Mouse (Mus musculus) G1E (cell line): ENCODE results near the gene Pkmyt1. TPM values are rescaled to one million over a fixed set of nuclear protein-coding genes. Genes with fewer than 3 reads are reported as not detected.

Experiments
- ATAC-seq: 2 replicates; pipeline ENCODE4 v1.8.0; 2016; ENCODE audit warnings: mild to moderate bottlenecking; ENCODE audit not compliant: insufficient number of reproducible peaks, poor library complexity, low FRiP score, severe bottlenecking; ENCODE audit errors: extremely low read depth
- DNase-seq: peaks from one replicate; pipeline ENCODE4 v3.0.0; 2012; ENCODE audit warnings: low spot score
- H3K27me3 ChIP-seq: 2 replicates; pipeline ENCODE4 v1.6.1; 2012; ENCODE audit warnings: mild to moderate bottlenecking, low read length, inconsistent platforms; ENCODE audit not compliant: insufficient read depth
- H3K36me3 ChIP-seq: replicated peaks from 2 replicates; pipeline ENCODE3; 2012; ENCODE audit warnings: mild to moderate bottlenecking, inconsistent platforms
- H3K4me1 ChIP-seq: 2 replicates; pipeline ENCODE4 v1.6.1; 2012; ENCODE audit warnings: low read depth, low read length, inconsistent platforms, mixed read lengths; ENCODE audit not compliant: insufficient read depth
- H3K4me3 ChIP-seq: 2 replicates; pipeline ENCODE4 v1.5.1; 2012; ENCODE audit warnings: low read depth, mild to moderate bottlenecking, inconsistent platforms, low read length, moderate library complexity, mixed read lengths
- H3K9me3 ChIP-seq: replicated peaks from 2 replicates; pipeline ENCODE4 v1.6.1; 2012; ENCODE audit warnings: inconsistent platforms
- CTCF ChIP-seq: IDR thresholded peaks from 2 replicates; pipeline ENCODE4 v1.5.1; 2012; ENCODE audit warnings: low read depth, low read length, inconsistent platforms, mixed read lengths
- GATA1 ChIP-seq: IDR thresholded peaks from 2 replicates; pipeline ENCODE4 v1.6.1; 2012; ENCODE audit warnings: borderline replicate concordance, low read length, inconsistent platforms, mixed read lengths
- GATA2 ChIP-seq: IDR thresholded peaks from 2 replicates; pipeline ENCODE4 v1.6.1; 2012; ENCODE audit warnings: low read depth, low read length, inconsistent platforms, borderline replicate concordance
- POLR2AphosphoS5 ChIP-seq: IDR thresholded peaks from 2 replicates; pipeline ENCODE4 v1.6.1; 2012; ENCODE audit warnings: low read depth, low read length, inconsistent platforms; ENCODE audit not compliant: insufficient replicate concordance
- TAL1 ChIP-seq: conservative IDR thresholded peaks from 2 replicates; pipeline ENCODE4 v1.6.1; 2012; ENCODE audit warnings: low read depth, low read length, inconsistent platforms, mixed read lengths
- polyA plus RNA-seq: library from polyadenylated mRNA; stranded (reverse); fragments of >175 nt; gene quantifications from 2 replicates; pipeline ENCODE4 v1.2.3, GENCODE M21; 2012
- total RNA-seq, 2 experiments: library from RNA; stranded (forward) in 1 of 2; stranded (reverse) in 1 of 2; fragments of 200-1000 nt in 1 of 2; fragments of >200 nt in 1 of 2; fragmentation: Nextera tagmentation in 1 of 2; gene quantifications; 2 replicates each; pipeline ENCODE4 v1.2.3; 2014 to 2017

Pkmyt1 gene
- total and polyA plus RNA-seq, 3 experiments, result 10.8 to 125 (median 33.5) TPM

- TF ChIP-seq POLR2AphosphoS5 (no peak), CTCF (no peak), GATA2 (no peak)
- H3K36me3 ChIP-seq, result no peaks in the 10 kb centered on the region
- H3K27me3 ChIP-seq, result peaks cover 64% of the 10 kb centered on the region
- peaks cover 16% of the 10 kb centered on the region for H3K4me1 ChIP-seq
- H3K4me3 ChIP-seq, result no peak overlapping the region
- no peak for DNase-seq
- ATAC-seq, result no peak
- no peaks in the 10 kb centered on the region for H3K9me3 ChIP-seq
Observed at GRCm38 (mm10) chr17:23695801-23696200, 30.3 kb upstream of the Pkmyt1 start.

- ATAC-seq (no peak), DNase-seq (peak; percentile 17)
- Histone ChIP-seq H3K36me3 (no peaks in the 10 kb centered on the region), H3K9me3 (no peaks in the 10 kb centered on the region), H3K27me3 (peaks cover 65% of the 10 kb centered on the region), H3K4me1 (peaks cover 16% of the 10 kb centered on the region), H3K4me3 (peak overlapping the region; percentile 75)
- TF ChIP-seq GATA2 (no peak), CTCF (no peak), GATA1 (no peak)
Observed at GRCm38 (mm10) chr17:23699131-23700077, 26.7 kb upstream of the Pkmyt1 start.

GRCm38 (mm10) chr17:23700079-23700478, 26.1 kb upstream of the Pkmyt1 start:
- H3K27me3 ChIP-seq, result peaks cover 62% of the 10 kb centered on the region
- H3K36me3 ChIP-seq, result no peaks in the 10 kb centered on the region
- peaks cover 16% of the 10 kb centered on the region for H3K4me1 ChIP-seq
- DNase-seq, result peak; percentile 89
- ATAC-seq, result peak; percentile 100
- H3K4me3 ChIP-seq, result peak overlapping the region; percentile 75
- no peaks in the 10 kb centered on the region for H3K9me3 ChIP-seq
- TF ChIP-seq GATA2 (no peak), CTCF (no peak), POLR2AphosphoS5 (no peak), TAL1 (no peak)

GRCm38 (mm10) chr17:23703301-23703700, 22.8 kb upstream of the Pkmyt1 start:
- Histone ChIP-seq H3K4me3 (no peak overlapping the region), H3K27me3 (peaks cover 49% of the 10 kb centered on the region), H3K9me3 (no peaks in the 10 kb centered on the region), H3K4me1 (peaks cover 17% of the 10 kb centered on the region), H3K36me3 (no peaks in the 10 kb centered on the region)
- DNase-seq, result no peak
- no peak for ATAC-seq
- no peak for TF ChIP-seq GATA1
- no peak for TF ChIP-seq GATA2
- TF ChIP-seq POLR2AphosphoS5, result no peak

- no peak for TF ChIP-seq GATA2
- TF ChIP-seq TAL1, result no peak
- no peak for TF ChIP-seq POLR2AphosphoS5
- no peak for TF ChIP-seq GATA1
- no peak for TF ChIP-seq CTCF
- H3K9me3 ChIP-seq, result no peaks in the 10 kb centered on the region
- DNase-seq (no peak), ATAC-seq (no peak)
- H3K36me3 ChIP-seq, result no peaks in the 10 kb centered on the region
- H3K27me3 ChIP-seq, result peaks cover 39% of the 10 kb centered on the region
- H3K4me1 ChIP-seq, result peaks cover 9% of the 10 kb centered on the region
- H3K4me3 ChIP-seq, result no peak overlapping the region
Observed at GRCm38 (mm10) chr17:23704741-23705140, 21.4 kb upstream of the Pkmyt1 start.

- no peak for TF ChIP-seq CTCF
- TF ChIP-seq GATA1, result no peak
- TF ChIP-seq POLR2AphosphoS5, result no peak
- TF ChIP-seq GATA2, result no peak
- no peak for TF ChIP-seq TAL1
- Histone ChIP-seq H3K4me1 (peaks cover 2% of the 10 kb centered on the region; the same call in 1 of the 2 replicates), H3K9me3 (no peaks in the 10 kb centered on the region), H3K4me3 (no peak overlapping the region), H3K27me3 (peaks cover 40% of the 10 kb centered on the region), H3K36me3 (no peaks in the 10 kb centered on the region)
- no peak for ATAC-seq
- DNase-seq, result no peak
Observed at GRCm38 (mm10) chr17:23705525-23706104, 20.5 kb upstream of the Pkmyt1 start.
